Mouse (Mus musculus): ENCODE data around the gene Gm14214. TPM values are rescaled to one million over a fixed set of nuclear protein-coding genes. Genes with fewer than 3 reads are reported as not detected.

Gene Gm14214
- polyA plus RNA-seq, 1 experiment from 2014 or later: not detected

- peaks cover 3% of the 10 kb centered on the region; the same call in 1 of the 2 replicates for H3K4me1 ChIP-seq (ENCODE audit: control insufficient read depth, insufficient read depth, low read length)
- H3K27me3 ChIP-seq (ENCODE audit: control insufficient read depth, insufficient read depth, low read length): no peaks in the 10 kb centered on the region
- H3K9ac ChIP-seq (ENCODE audit: low read length): no peak overlapping the region
- H3K9me3 ChIP-seq (ENCODE audit: control insufficient read depth, low read length): no peaks in the 10 kb centered on the region
- DNase-seq (ENCODE audit: low spot score) (no peak), ATAC-seq (ENCODE audit: insufficient read depth, low FRiP score, low TSS enrichment) (no peak)
- no peak overlapping the region for H3K4me3 ChIP-seq (ENCODE audit: low read depth, low read length)
- no peaks in the 10 kb centered on the region for H3K36me3 ChIP-seq (ENCODE audit: control insufficient read depth, insufficient read depth, low read length)
- WGBS: 73% methylated on average over 2 of the region's 2 CpGs
- H3K27ac ChIP-seq (ENCODE audit: low read depth, low read length): no peak overlapping the region
- H3K4me2 ChIP-seq (ENCODE audit: low read depth): no peak overlapping the region
These were observed 37.9 kb downstream of the Gm14214 start for GRCm38 (mm10) chr2:154731916-154732315.

- 94% methylated on average over 3 of the region's 3 CpGs for WGBS
- DNase-seq (ENCODE audit: low spot score): no peak
These were observed 39.0 kb downstream of the Gm14214 start for GRCm38 (mm10) chr2:154730841-154731240.

GRCm38 (mm10) chr2:154729737-154730136, 40.1 kb downstream of the Gm14214 start:
- Histone ChIP-seq H3K9ac (ENCODE audit: low read length) (no peak overlapping the region), H3K27me3 (ENCODE audit: control insufficient read depth, insufficient read depth, low read length) (no peaks in the 10 kb centered on the region), H3K4me3 (ENCODE audit: low read depth, low read length) (no peak overlapping the region), H3K36me3 (ENCODE audit: control insufficient read depth, insufficient read depth, low read length) (no peaks in the 10 kb centered on the region), H3K9me3 (ENCODE audit: control insufficient read depth, low read length) (no peaks in the 10 kb centered on the region), H3K4me2 (ENCODE audit: low read depth) (no peak overlapping the region), H3K27ac (ENCODE audit: low read depth, low read length) (no peak overlapping the region), H3K4me1 (ENCODE audit: control insufficient read depth, insufficient read depth, low read length) (no peaks in the 10 kb centered on the region)
- DNase-seq (ENCODE audit: low spot score) (no peak), ATAC-seq (ENCODE audit: insufficient read depth, low FRiP score, low TSS enrichment) (no peak)
- 49% methylated on average over 3 of the region's 3 CpGs for WGBS

More at GRCm38 (mm10) chr2:154730841-154731240, 39.0 kb downstream of the Gm14214 start:
- Histone ChIP-seq H3K27ac (ENCODE audit: low read depth, low read length) (no peak overlapping the region), H3K9me3 (ENCODE audit: control insufficient read depth, low read length) (no peaks in the 10 kb centered on the region), H3K9ac (ENCODE audit: low read length) (no peak overlapping the region), H3K36me3 (ENCODE audit: control insufficient read depth, insufficient read depth, low read length) (no peaks in the 10 kb centered on the region), H3K4me2 (ENCODE audit: low read depth) (no peak overlapping the region), H3K4me1 (ENCODE audit: control insufficient read depth, insufficient read depth, low read length) (peaks cover 3% of the 10 kb centered on the region; the same call in 1 of the 2 replicates), H3K27me3 (ENCODE audit: control insufficient read depth, insufficient read depth, low read length) (no peaks in the 10 kb centered on the region), H3K4me3 (ENCODE audit: low read depth, low read length) (no peak overlapping the region)
- ATAC-seq (ENCODE audit: insufficient read depth, low FRiP score, low TSS enrichment): no peak

DNA sequence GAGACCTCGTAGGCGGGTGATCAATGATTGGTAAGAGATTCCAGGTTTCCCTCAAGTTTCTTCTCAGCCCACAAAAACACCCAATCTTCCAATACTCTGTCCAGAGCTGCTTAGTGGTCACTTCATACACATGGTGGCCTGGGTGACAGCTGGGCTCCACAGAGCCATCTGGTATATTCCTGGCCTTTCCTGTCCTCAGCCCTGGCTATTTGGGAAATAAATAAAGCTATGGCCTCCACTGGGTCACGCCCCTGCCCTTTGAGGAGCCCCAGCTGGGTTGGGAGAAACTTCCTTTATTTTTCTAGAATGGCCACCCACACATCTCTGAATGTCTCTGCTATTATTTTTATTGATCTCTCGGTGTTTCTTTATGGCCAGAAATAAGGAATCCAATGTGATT, 46.4 kb downstream of the Gm14214 start:
- Histone ChIP-seq H3K36me3 (ENCODE audit: control insufficient read depth, insufficient read depth, low read length) (no peaks in the 10 kb centered on the region), H3K4me2 (ENCODE audit: low read depth) (no peak overlapping the region), H3K4me3 (ENCODE audit: low read depth, low read length) (no peak overlapping the region), H3K4me1 (ENCODE audit: control insufficient read depth, insufficient read depth, low read length) (no peaks in the 10 kb centered on the region), H3K27ac (ENCODE audit: low read depth, low read length) (no peak overlapping the region), H3K9ac (ENCODE audit: low read length) (no peak overlapping the region), H3K27me3 (ENCODE audit: control insufficient read depth, insufficient read depth, low read length) (no peaks in the 10 kb centered on the region), H3K9me3 (ENCODE audit: control insufficient read depth, low read length) (no peaks in the 10 kb centered on the region)
- DNase-seq (ENCODE audit: low spot score) (no peak), ATAC-seq (ENCODE audit: insufficient read depth, low FRiP score, low TSS enrichment) (no peak)
- WGBS: 64% methylated on average over 4 of the region's 4 CpGs

DNA sequence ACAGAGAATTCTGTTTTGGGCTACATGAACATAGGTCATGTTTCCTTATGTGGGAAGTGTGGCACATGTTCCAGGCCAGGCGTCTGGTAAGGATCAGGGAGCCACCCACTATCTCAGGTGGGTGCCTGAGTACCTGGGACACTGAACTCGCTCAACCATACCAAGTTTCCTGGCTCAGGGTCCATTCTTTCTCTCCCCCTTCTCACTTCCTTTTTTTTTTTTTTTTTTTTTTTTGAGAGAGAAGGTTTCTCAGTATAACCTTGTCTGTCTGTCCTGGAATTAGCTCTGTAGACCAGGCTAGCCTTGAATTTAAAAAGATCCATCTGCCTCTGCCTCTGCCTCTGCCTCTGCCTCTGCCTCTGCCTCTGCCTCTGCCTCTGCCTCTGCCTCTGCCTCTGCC, 49.5 kb downstream of the Gm14214 start:
- Histone ChIP-seq H3K4me2 (ENCODE audit: low read depth) (no peak overlapping the region), H3K36me3 (ENCODE audit: control insufficient read depth, insufficient read depth, low read length) (no peaks in the 10 kb centered on the region), H3K9ac (ENCODE audit: low read length) (no peak overlapping the region), H3K27me3 (ENCODE audit: control insufficient read depth, insufficient read depth, low read length) (no peaks in the 10 kb centered on the region), H3K4me3 (ENCODE audit: low read depth, low read length) (no peak overlapping the region), H3K27ac (ENCODE audit: low read depth, low read length) (no peak overlapping the region), H3K4me1 (ENCODE audit: control insufficient read depth, insufficient read depth, low read length) (no peaks in the 10 kb centered on the region), H3K9me3 (ENCODE audit: control insufficient read depth, low read length) (no peaks in the 10 kb centered on the region)
- ATAC-seq (ENCODE audit: insufficient read depth, low FRiP score, low TSS enrichment) (no peak), DNase-seq (ENCODE audit: low spot score) (no peak)
- WGBS: 77% methylated on average over 2 of the region's 2 CpGs

Other genes with a start within 250 kb of the Gm14214 start
- gene 1700003F12Rik, start 222.9 kb downstream of the Gm14214 start, polyA plus RNA-seq (2014; fragmentation: Nextera tagmentation; extraction: Ambion mirVana): 1.5 and 2.6 TPM in 2 replicates
- gene Actl10, start 218.3 kb downstream of the Gm14214 start, polyA plus RNA-seq (2014; fragmentation: Nextera tagmentation; extraction: Ambion mirVana): 0.20 and 0.42 TPM in 2 replicates
- 9.2 and 10.4 TPM in 2 replicates for gene Necab3, start 211.1 kb downstream of the Gm14214 start, polyA plus RNA-seq (2014; fragmentation: Nextera tagmentation; extraction: Ambion mirVana)
- 13.1 and 13.9 TPM in 2 replicates for gene E2f1, start 200.1 kb downstream of the Gm14214 start, polyA plus RNA-seq (2014; fragmentation: Nextera tagmentation; extraction: Ambion mirVana)
- 14.5 and 15.1 TPM in 2 replicates for gene Pxmp4, start 166.3 kb downstream of the Gm14214 start, polyA plus RNA-seq (2014; fragmentation: Nextera tagmentation; extraction: Ambion mirVana)
- gene Zfp341, start 156.7 kb downstream of the Gm14214 start, polyA plus RNA-seq (2014; fragmentation: Nextera tagmentation; extraction: Ambion mirVana): 0.87 and 1.5 TPM in 2 replicates
- not detected in 2 replicates for gene 4930519P11Rik, start 156.6 kb downstream of the Gm14214 start, polyA plus RNA-seq (2014; fragmentation: Nextera tagmentation; extraction: Ambion mirVana)
- gene Chmp4b, start 118.3 kb downstream of the Gm14214 start, polyA plus RNA-seq (2014; fragmentation: Nextera tagmentation; extraction: Ambion mirVana): 10.5 and 12.0 TPM in 2 replicates
- gene Raly, start 21.1 kb upstream of the Gm14214 start, polyA plus RNA-seq (2014; fragmentation: Nextera tagmentation; extraction: Ambion mirVana): 59.4 and 74.7 TPM in 2 replicates
- 1.2 and 1.3 TPM in 2 replicates for gene a, start 21.4 kb upstream of the Gm14214 start, polyA plus RNA-seq (2014; fragmentation: Nextera tagmentation; extraction: Ambion mirVana)
- 122 and 131 TPM in 2 replicates for gene Eif2s2, start 122.9 kb upstream of the Gm14214 start, polyA plus RNA-seq (2014; fragmentation: Nextera tagmentation; extraction: Ambion mirVana)
- gene Gm14226, start 248.2 kb upstream of the Gm14214 start, polyA plus RNA-seq (2014; fragmentation: Nextera tagmentation; extraction: Ambion mirVana): 1.1 and 1.5 TPM in 2 replicates

Measured in neural tube, embryonic 11.5 days (tissue).